15 mouse cellular contexts compared by ENCODE assay signal in genomic region chr3:76000481-76000880, GRCm38 (mm10). TPM values are rescaled to one million over a fixed set of nuclear protein-coding genes. Genes with fewer than 3 reads are reported as not detected.
A peak's percentile ranks its signal among the peaks of the same experiment; 100 is the strongest.
DNase-seq lines count a peak whose midpoint lies in the region; ATAC-seq and TF ChIP-seq lines count a peak whose summit lies in the region.
"Had no signal": no experiment of that assay in that cellular context is flagged by ENCODE, and none has a peak within 500 bp of the region (broad histone marks: within the 10 kb centered on the region; RNA-seq: fewer than 3 reads in every experiment).

No protein-coding gene starts in this region.

- no peak overlapping the region for H3K4me3 ChIP-seq in heart, postnatal 0 days (ENCODE audit: low read depth, low read length)
- no peak overlapping the region for H3K4me3 ChIP-seq in limb, embryonic 14.5 days (replicated peaks; ENCODE audit: low read length)
- no peak overlapping the region for H3K4me3 ChIP-seq in limb, embryonic 10.5 days
- no peak overlapping the region for H3K4me3 ChIP-seq in embryonic fibroblast, embryonic 13.5 days (ENCODE audit: insufficient read depth, low read length)
- H3K4me3 ChIP-seq in forebrain, embryonic 10.5 days: no peak overlapping the region
- H3K4me3 ChIP-seq: embryonic facial prominence, embryonic 13.5 days; forebrain, embryonic 12.5 days; forebrain, embryonic 15.5 days; heart, adult 2 months; heart, embryonic 12.5 days; heart, embryonic 15.5 days had no signal

- H3K9ac ChIP-seq in heart, postnatal 0 days (replicated peaks; ENCODE audit: low read depth, low read length): no peak overlapping the region
- H3K9ac ChIP-seq in limb, embryonic 14.5 days (ENCODE audit: low read depth, low read length, severe bottlenecking): no peak overlapping the region
- H3K9ac ChIP-seq: embryonic facial prominence, embryonic 13.5 days; forebrain, embryonic 12.5 days; forebrain, embryonic 15.5 days; heart, embryonic 12.5 days; heart, embryonic 15.5 days; hindbrain, embryonic 14.5 days had no signal

- DNase-seq in heart, postnatal 0 days (ENCODE audit: low spot score): peak; percentile 12
- DNase-seq in heart, adult 8-10 months (ENCODE audit: low spot score): no peak
- DNase-seq in limb, embryonic 14.5 days (ENCODE audit: low spot score): peak; percentile 3
- no peak for DNase-seq in limb, embryonic 10.5 days (ENCODE audit: low spot score)
- DNase-seq in forebrain, embryonic 10.5 days (ENCODE audit: extremely low spot score, low spot score): no peak
- DNase-seq: gastrocnemius, postnatal 25 days had no signal

- H3K9me3 ChIP-seq in heart, postnatal 0 days (replicated peaks; ENCODE audit: control insufficient read depth, low read length): no peaks in the 10 kb centered on the region
- H3K9me3 ChIP-seq in limb, embryonic 14.5 days (ENCODE audit: control insufficient read depth, low read length): 0 out of 2 replicates have a peak, but pooled peaks cover 3% of the 10 kb centered on the region
- no peaks in the 10 kb centered on the region for H3K9me3 ChIP-seq in limb, embryonic 10.5 days (replicated peaks)
- H3K9me3 ChIP-seq in forebrain, embryonic 10.5 days: no peaks in the 10 kb centered on the region
- H3K9me3 ChIP-seq: forebrain, embryonic 12.5 days; forebrain, embryonic 15.5 days; heart, embryonic 15.5 days had no signal

- TF ChIP-seq POLR2A in limb, embryonic 14.5 days (IDR thresholded peaks at IDR 0.05; ENCODE audit: borderline replicate concordance, extremely low read depth, insufficient read depth, insufficient read length): no peak
- TF ChIP-seq POLR2A in embryonic fibroblast, embryonic 13.5 days (IDR thresholded peaks at IDR 0.05; ENCODE audit: low read depth, low read length): no peak

- H3K36me3 ChIP-seq in heart, postnatal 0 days (replicated peaks; ENCODE audit: control insufficient read depth, insufficient read depth, low read length): no peaks in the 10 kb centered on the region
- no peaks in the 10 kb centered on the region for H3K36me3 ChIP-seq in limb, embryonic 14.5 days (ENCODE audit: control insufficient read depth, insufficient read depth, low read length)
- no peaks in the 10 kb centered on the region for H3K36me3 ChIP-seq in limb, embryonic 10.5 days
- H3K36me3 ChIP-seq in forebrain, embryonic 10.5 days (replicated peaks): no peaks in the 10 kb centered on the region
- H3K36me3 ChIP-seq: embryonic facial prominence, embryonic 13.5 days; forebrain, embryonic 12.5 days; forebrain, embryonic 15.5 days; heart, embryonic 12.5 days; heart, embryonic 15.5 days had no signal

- no peak for TF ChIP-seq CTCF in heart, postnatal 0 days (IDR thresholded peaks at IDR 0.05; ENCODE audit: low read depth)
- no peak for TF ChIP-seq CTCF in embryonic fibroblast, embryonic 13.5 days (IDR thresholded peaks at IDR 0.05; ENCODE audit: borderline replicate concordance, insufficient read depth, low read length)

- TF ChIP-seq EP300 in heart, postnatal 0 days (IDR thresholded peaks at IDR 0.05; ENCODE audit: low read depth): no peak

- no peaks in the 10 kb centered on the region for H3K27me3 ChIP-seq in heart, postnatal 0 days (ENCODE audit: control insufficient read depth, insufficient read depth, low read length)
- no peaks in the 10 kb centered on the region for H3K27me3 ChIP-seq in limb, embryonic 14.5 days (ENCODE audit: control insufficient read depth, insufficient read depth, low read length)
- H3K27me3 ChIP-seq in limb, embryonic 10.5 days (ENCODE audit: low read depth, poor library complexity, severe bottlenecking): no peaks in the 10 kb centered on the region
- no peaks in the 10 kb centered on the region for H3K27me3 ChIP-seq in forebrain, embryonic 10.5 days (ENCODE audit: poor library complexity, severe bottlenecking)
- H3K27me3 ChIP-seq: embryonic facial prominence, embryonic 13.5 days; forebrain, embryonic 12.5 days; forebrain, embryonic 15.5 days; heart, embryonic 12.5 days; heart, embryonic 15.5 days had no signal

- WGBS in heart, postnatal 0 days: 45% methylated on average over 2 of the region's 2 CpGs
- WGBS in limb, embryonic 14.5 days: 46% methylated on average over 2 of the region's 2 CpGs
- WGBS in limb, embryonic 10.5 days: 57% methylated on average over 2 of the region's 2 CpGs
- WGBS in forebrain, embryonic 10.5 days: 71% methylated on average over 2 of the region's 2 CpGs

- H3K27ac ChIP-seq in heart, postnatal 0 days (ENCODE audit: low read depth): no peak overlapping the region
- no peak overlapping the region for H3K27ac ChIP-seq in limb, embryonic 14.5 days (replicated peaks; ENCODE audit: low read depth, low read length)
- H3K27ac ChIP-seq in limb, embryonic 10.5 days: no peak overlapping the region
- peak overlapping the region; percentile 19; the same call in 1 of the 2 replicates for H3K27ac ChIP-seq in embryonic fibroblast, embryonic 13.5 days (ENCODE audit: insufficient read depth, low read length)
- no peak overlapping the region for H3K27ac ChIP-seq in forebrain, embryonic 10.5 days
- H3K27ac ChIP-seq: embryonic facial prominence, embryonic 13.5 days; forebrain, embryonic 12.5 days; forebrain, embryonic 15.5 days; heart, adult 2 months; heart, embryonic 15.5 days; hindbrain, embryonic 14.5 days; hindbrain, postnatal 0 days had no signal

- no peak overlapping the region for H3K4me2 ChIP-seq in heart, postnatal 0 days (ENCODE audit: low read depth, low read length)
- H3K4me2 ChIP-seq in limb, embryonic 14.5 days (replicated peaks; ENCODE audit: low read depth, low read length, severe bottlenecking): no peak overlapping the region
- H3K4me2 ChIP-seq: embryonic facial prominence, embryonic 13.5 days; forebrain, embryonic 12.5 days; forebrain, embryonic 15.5 days; heart, embryonic 12.5 days; heart, embryonic 15.5 days; hindbrain, embryonic 14.5 days had no signal

- H3K4me1 ChIP-seq in heart, postnatal 0 days (ENCODE audit: control insufficient read depth, insufficient read depth): no peaks in the 10 kb centered on the region
- no peaks in the 10 kb centered on the region for H3K4me1 ChIP-seq in limb, embryonic 14.5 days (ENCODE audit: control insufficient read depth, insufficient read depth, low read length)
- no peaks in the 10 kb centered on the region for H3K4me1 ChIP-seq in limb, embryonic 10.5 days
- peaks cover 3% of the 10 kb centered on the region; the same call in 1 of the 2 replicates for H3K4me1 ChIP-seq in embryonic fibroblast, embryonic 13.5 days (ENCODE audit: control insufficient read depth, insufficient read depth, low read length)
- H3K4me1 ChIP-seq in forebrain, embryonic 10.5 days: no peaks in the 10 kb centered on the region
- H3K4me1 ChIP-seq: embryonic facial prominence, embryonic 13.5 days; forebrain, embryonic 12.5 days; forebrain, embryonic 15.5 days; heart, embryonic 12.5 days; heart, embryonic 15.5 days had no signal

- no peak for ATAC-seq in heart, postnatal 0 days (ENCODE audit: insufficient read depth, low read depth)
- no peak for ATAC-seq in limb, embryonic 14.5 days (ENCODE audit: low FRiP score, low read depth)

RNA-seq across cellular contexts. Expression of gene Golim4, which starts 43.7 kb away (rescaled TPM):
- total RNA-seq in heart, postnatal 0 days (2014; rRNA removed; ENCODE audit: low replicate concordance): 20.2 and 48.5 TPM in 2 replicates
- polyA plus RNA-seq in heart, postnatal 0 days (2015; fragmentation: Nextera tagmentation; extraction: Ambion mirVana): 24.5 and 24.7 TPM in 2 replicates
- 10 to 100 TPM; 16.5 to 20.4 (median 18.7) TPM for total RNA-seq in heart, adult 8-10 months (2022)
- polyA plus RNA-seq in limb, embryonic 14.5 days (2012; rRNA removed): 60.6 and 68.0 TPM in 2 replicates
- 44.2 and 51.0 TPM in 2 replicates for polyA plus RNA-seq in limb, embryonic 14.5 days (2014; fragmentation: Nextera tagmentation; extraction: Ambion mirVana)
- polyA plus RNA-seq in limb, embryonic 10.5 days (2016; fragmentation: Nextera tagmentation; extraction: Ambion mirVana): 38.1 and 48.7 TPM in 2 replicates
- polyA plus RNA-seq in embryonic fibroblast, embryonic 13.5 days (2011; ENCODE audit: insufficient read length, low read depth, missing spikeins): 125 and 159 TPM in 2 replicates
- polyA plus RNA-seq in forebrain, embryonic 10.5 days (2016; fragmentation: Nextera tagmentation; extraction: Ambion mirVana): 50.1 and 57.1 TPM in 2 replicates

Comparison
In these comparisons a context has a peak if more than half of its experiments do, and no peak if none do; other contexts are left out.
1. DNase-seq: peak in heart, postnatal 0 days (single experiment) and limb, embryonic 14.5 days (single experiment); none in heart, adult 8-10 months (single experiment), limb, embryonic 10.5 days (single experiment) and forebrain, embryonic 10.5 days (single experiment).